Mouse (Mus musculus): Measurements from ENCODE around the gene Mars.

DNA sequence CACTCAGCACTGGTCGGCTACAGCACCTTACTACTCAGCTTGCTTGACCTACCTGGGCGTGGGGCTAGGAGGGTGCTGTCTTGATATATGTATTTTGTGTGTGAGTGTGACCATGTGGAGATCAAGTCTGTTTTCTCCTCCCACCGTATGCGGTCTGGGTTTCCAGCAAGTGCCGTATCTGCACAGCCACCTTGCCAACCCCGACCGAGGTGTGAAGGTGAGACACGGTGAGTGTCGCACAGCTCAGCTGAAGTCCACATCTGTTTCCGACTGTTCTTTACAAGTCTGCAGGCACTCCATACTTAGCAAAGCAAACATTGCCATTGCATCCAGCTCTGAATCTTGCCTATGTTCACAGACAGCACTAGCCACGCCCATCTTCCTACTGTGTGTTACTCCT is 8.4 kb downstream of the Mars start:
- TF ChIP-seq CTCF (IDR thresholded peaks at IDR 0.05 in 2 of 3, conservative IDR thresholded peaks at IDR 0.05 in 1 of 3; ENCODE audit: control insufficient read depth in 1 of 3, insufficient read depth in 1 of 3, low read depth in 2 of 3, low read length in 3 of 3, poor library complexity in 1 of 3, severe bottlenecking in 1 of 3): no peak
- TF ChIP-seq POLR2A (IDR thresholded peaks at IDR 0.05; ENCODE audit: control insufficient read depth in 1 of 2, insufficient read depth in 1 of 2, low read depth in 1 of 2, low read length in 2 of 2, poor library complexity in 1 of 2): no peak
- no peak for TF ChIP-seq GATA1 (IDR thresholded peaks at IDR 0.05; ENCODE audit: low read depth, low read length)
- TF ChIP-seq UBTF (IDR thresholded peaks at IDR 0.05; ENCODE audit: borderline replicate concordance, insufficient read depth, low read depth, low read length): no peak
